Mouse (Mus musculus): ENCODE results near the gene Elovl7.

GRCm38 (mm10) chr13:108326351-108326750, 112.1 kb downstream of the Elovl7 start:
- no peak for TF ChIP-seq CTCF (IDR thresholded peaks at IDR 0.05; ENCODE audit: extremely low read depth, insufficient read depth, low read length)
- no peak for TF ChIP-seq POLR2A (IDR thresholded peaks at IDR 0.05; ENCODE audit: extremely low read depth, insufficient read depth, low read length)

Measured in cortical plate, adult 2 months (tissue).